Mouse (Mus musculus): ENCODE measurements around the gene Senp2.

GRCm38 (mm10) chr16:22085411-22085810, 76.1 kb downstream of the Senp2 start:
- TF ChIP-seq POLR2A (IDR thresholded peaks at IDR 0.05; ENCODE audit: control insufficient read depth in 1 of 2, insufficient read depth in 1 of 2, low read depth in 1 of 2, low read length in 2 of 2, poor library complexity in 1 of 2): no peak
- no peak for TF ChIP-seq CTCF (IDR thresholded peaks at IDR 0.05 in 2 of 3, conservative IDR thresholded peaks at IDR 0.05 in 1 of 3; ENCODE audit: control insufficient read depth in 1 of 3, insufficient read depth in 1 of 3, low read depth in 2 of 3, low read length in 3 of 3, poor library complexity in 1 of 3, severe bottlenecking in 1 of 3)
- no peak for TF ChIP-seq ZNF384 (IDR thresholded peaks at IDR 0.05; ENCODE audit: low read depth, low read length)
- TF ChIP-seq TAL1 (IDR thresholded peaks at IDR 0.05; ENCODE audit: low read length): no peak
- TF ChIP-seq EP300 (IDR thresholded peaks at IDR 0.05; ENCODE audit: low read depth in 1 of 2, low read length in 2 of 2): no peak
- TF ChIP-seq POLR2AphosphoS2 (IDR thresholded peaks at IDR 0.05; ENCODE audit: low read length): no peak
- TF ChIP-seq MAX (IDR thresholded peaks at IDR 0.05; ENCODE audit: low read length): no peak
